Mouse (Mus musculus): Measurements from ENCODE around the gene Gm10719.
A peak's percentile ranks its signal among the peaks of the same experiment; 100 is the strongest.
"Not testable (repeated sequence)": the region's sequence is repeated elsewhere in the genome, so short reads cannot be mapped to it uniquely, and the experiment has no call there.

The Gm10719 gene

GRCm38 (mm10) chr9:3026136-3026535 lies 8.9 kb downstream of the Gm10719 start:
- DNase-seq: not testable (repeated sequence)

- DNase-seq: not testable (repeated sequence)
Measured at GRCm38 (mm10) chr9:3026741-3027140, 9.5 kb downstream of the Gm10719 start.

GRCm38 (mm10) chr9:3027200-3027599 lies 10.0 kb downstream of the Gm10719 start:
- DNase-seq: not testable (repeated sequence)

- DNase-seq: peak; percentile 17
Measured at GRCm38 (mm10) chr9:3029276-3030000, 12.2 kb downstream of the Gm10719 start.

- not testable (repeated sequence) for DNase-seq
Measured at GRCm38 (mm10) chr9:3030677-3031318, 13.6 kb downstream of the Gm10719 start.

- DNase-seq: not testable (repeated sequence)
Measured at GRCm38 (mm10) chr9:3034299-3034698, 17.1 kb downstream of the Gm10719 start, which contains the start of gene Gm17535. Gene Gm17535, plus strand, starts transcription at chr9:3034599.

GRCm38 (mm10) chr9:3036577-3036976 lies 19.4 kb downstream of the Gm10719 start, which contains the start of gene Gm10715:
Gene Gm10715, plus strand, starts transcription at chr9:3036877.
- DNase-seq: not testable (repeated sequence)

GRCm38 (mm10) chr9:3038161-3038560 lies 21.0 kb downstream of the Gm10719 start:
- DNase-seq: not testable (repeated sequence)

Data from cerebellum, adult 9-11 months (tissue).